In genomic region chr7:130677541-130678274, GRCm38 (mm10) we compare ENCODE assay signal across 9 mouse cellular contexts.
DNase-seq lines count a peak whose midpoint lies in the region; ATAC-seq lines count a peak whose summit lies in the region.
"Had no signal": no experiment of that assay in that cellular context is flagged by ENCODE, and none has a peak within 500 bp of the region (broad histone marks: within the 10 kb centered on the region; RNA-seq: fewer than 3 reads in every experiment).

No protein-coding gene starts in this region.

- H3K4me1 ChIP-seq in forebrain, embryonic 13.5 days = peaks cover 20% of the 10 kb centered on the region
- no peaks in the 10 kb centered on the region; the same call in 1 of the 2 replicates for H3K4me1 ChIP-seq in forebrain, embryonic 11.5 days (replicated peaks; ENCODE audit: control insufficient read depth, insufficient read depth, low read length)
- peaks cover 9% of the 10 kb centered on the region; the same call in 1 of the 2 replicates for H3K4me1 ChIP-seq in neural tube, embryonic 11.5 days (ENCODE audit: control insufficient read depth, insufficient read depth, low read length)
- peaks cover 32% of the 10 kb centered on the region for H3K4me1 ChIP-seq in limb, embryonic 13.5 days

- no peak overlapping the region for H3K4me3 ChIP-seq in forebrain, embryonic 13.5 days
- no peak overlapping the region for H3K4me3 ChIP-seq in forebrain, embryonic 11.5 days (ENCODE audit: low read depth, low read length)
- no peak overlapping the region for H3K4me3 ChIP-seq in neural tube, embryonic 11.5 days (ENCODE audit: low read depth, low read length)
- H3K4me3 ChIP-seq in limb, embryonic 13.5 days = no peak overlapping the region

- ATAC-seq in forebrain, embryonic 13.5 days = peak; percentile 38; the same call in 1 of the 2 replicates
- no peak for ATAC-seq in forebrain, embryonic 11.5 days (replicated peaks; ENCODE audit: low FRiP score)
- no peak for ATAC-seq in neural tube, embryonic 11.5 days (ENCODE audit: insufficient read depth, low FRiP score, low TSS enrichment)
- ATAC-seq in limb, embryonic 13.5 days (ENCODE audit: low FRiP score, low read depth) = no peak

- H3K4me2 ChIP-seq in forebrain, embryonic 13.5 days = no peak overlapping the region
- no peak overlapping the region for H3K4me2 ChIP-seq in forebrain, embryonic 11.5 days (ENCODE audit: low read depth, low read length, severe bottlenecking)
- H3K4me2 ChIP-seq in neural tube, embryonic 11.5 days (ENCODE audit: low read depth) = no peak overlapping the region
- H3K4me2 ChIP-seq in limb, embryonic 13.5 days (replicated peaks) = no peak overlapping the region

- H3K27ac ChIP-seq in forebrain, embryonic 13.5 days = peak overlapping the region; percentile 37; the same call in 1 of the 2 replicates
- H3K27ac ChIP-seq in forebrain, embryonic 11.5 days (ENCODE audit: low read depth, low read length) = no peak overlapping the region
- H3K27ac ChIP-seq in neural tube, embryonic 11.5 days (ENCODE audit: low read depth, low read length) = peak overlapping the region; percentile 67
- H3K27ac ChIP-seq in limb, embryonic 13.5 days = peak overlapping the region; percentile 28; the same call in 1 of the 2 replicates

- H3K9me3 ChIP-seq in forebrain, embryonic 13.5 days (replicated peaks) = no peaks in the 10 kb centered on the region
- H3K9me3 ChIP-seq in forebrain, embryonic 11.5 days (ENCODE audit: control insufficient read depth, low read length) = no peaks in the 10 kb centered on the region
- no peaks in the 10 kb centered on the region for H3K9me3 ChIP-seq in neural tube, embryonic 11.5 days (ENCODE audit: control insufficient read depth, low read length)
- peaks cover 5% of the 10 kb centered on the region for H3K9me3 ChIP-seq in limb, embryonic 13.5 days

- 65% methylated on average over 12 of the region's 12 CpGs for WGBS in forebrain, embryonic 13.5 days
- 80% methylated on average over 12 of the region's 12 CpGs for WGBS in forebrain, embryonic 11.5 days
- WGBS in neural tube, embryonic 11.5 days = 80% methylated on average over 12 of the region's 12 CpGs
- WGBS in limb, embryonic 13.5 days = 66% methylated on average over 12 of the region's 12 CpGs

- no peak for DNase-seq in forebrain, embryonic 11.5 days (ENCODE audit: low spot score)
- DNase-seq in neural tube, embryonic 11.5 days (ENCODE audit: low spot score) = no peak
- no peak for DNase-seq in neural tube, embryonic 10.5 days (ENCODE audit: extremely low spot score, low spot score)
- peak; percentile 71 for DNase-seq in skeletal muscle tissue, adult 2 months (ENCODE audit: low read depth, low spot score)
- DNase-seq in left cerebral cortex, postnatal 36 days (ENCODE audit: low spot score in 2 of 2) = no peak
- no peak for DNase-seq in adrenal gland, postnatal 25 days
- DNase-seq: cerebellum, adult 9-10 months had no signal

- no peak overlapping the region for H3K9ac ChIP-seq in forebrain, embryonic 13.5 days
- no peak overlapping the region for H3K9ac ChIP-seq in forebrain, embryonic 11.5 days (ENCODE audit: low read length)
- no peak overlapping the region for H3K9ac ChIP-seq in neural tube, embryonic 11.5 days (ENCODE audit: low read length)
- H3K9ac ChIP-seq in limb, embryonic 13.5 days = no peak overlapping the region

- intact Hi-C loops in left cerebral cortex, postnatal 36 days (cut with DNase I) = no loop called here

- no peaks in the 10 kb centered on the region for H3K36me3 ChIP-seq in forebrain, embryonic 13.5 days (ENCODE audit: poor library complexity, severe bottlenecking)
- H3K36me3 ChIP-seq in forebrain, embryonic 11.5 days (ENCODE audit: control insufficient read depth, insufficient read depth, low read length) = no peaks in the 10 kb centered on the region; the same call in 1 of the 2 replicates
- H3K36me3 ChIP-seq in neural tube, embryonic 11.5 days (ENCODE audit: control insufficient read depth, insufficient read depth, low read length) = no peaks in the 10 kb centered on the region
- peaks cover 19% of the 10 kb centered on the region for H3K36me3 ChIP-seq in limb, embryonic 13.5 days

- no peaks in the 10 kb centered on the region for H3K27me3 ChIP-seq in forebrain, embryonic 13.5 days
- no peaks in the 10 kb centered on the region for H3K27me3 ChIP-seq in forebrain, embryonic 11.5 days (ENCODE audit: control insufficient read depth, insufficient read depth, low read length)
- no peaks in the 10 kb centered on the region for H3K27me3 ChIP-seq in neural tube, embryonic 11.5 days (ENCODE audit: control insufficient read depth, insufficient read depth, low read length)
- no peaks in the 10 kb centered on the region for H3K27me3 ChIP-seq in limb, embryonic 13.5 days
